Mouse (Mus musculus): ENCODE data around the gene Fgd5. TPM values are rescaled to one million over a fixed set of nuclear protein-coding genes. Genes with fewer than 3 reads are reported as not detected.
"Not testable (repeated sequence)": the region's sequence is repeated elsewhere in the genome, so short reads cannot be mapped to it uniquely, and the experiment has no call there.

The Fgd5 gene
- polyA plus RNA-seq, 1 experiment, result not detected

DNA sequence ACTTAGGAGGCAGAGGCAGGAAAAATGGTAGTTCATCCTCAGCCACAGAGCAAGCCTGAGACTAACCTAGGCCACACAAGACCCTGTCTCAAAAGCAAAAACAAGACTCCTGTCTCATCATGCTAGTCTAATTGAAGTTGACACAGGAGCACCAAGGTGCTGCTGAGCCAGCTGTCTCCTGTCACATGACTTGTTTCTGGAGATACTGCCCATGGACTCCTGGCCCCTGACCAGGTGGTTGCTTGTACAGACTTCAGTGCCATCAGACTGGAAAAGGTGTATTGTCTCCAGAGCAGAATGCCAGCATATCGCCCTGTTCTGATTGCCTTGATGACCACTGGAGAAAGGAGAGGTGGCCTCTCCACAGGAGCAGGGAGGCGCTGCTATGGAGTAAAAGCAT lies 102.1 kb downstream of the Fgd5 start:
- Histone ChIP-seq H3K79me2 (ENCODE audit: control insufficient read depth, insufficient read depth) (no peaks in the 10 kb centered on the region), H3K4me2 (ENCODE audit: low read depth) (no peak overlapping the region), H3K36me3 (ENCODE audit: control insufficient read depth, insufficient read depth) (no peaks in the 10 kb centered on the region), H3K27me3 (ENCODE audit: control insufficient read depth, insufficient read depth, insufficient read length) (peaks cover 24% of the 10 kb centered on the region), H3K4me3 (no peak overlapping the region), H3ac (ENCODE audit: control insufficient read depth, insufficient read length) (no peak overlapping the region)
- TF ChIP-seq REST (IDR thresholded peaks at IDR 0.05; ENCODE audit: insufficient read depth, insufficient read length), result no peak
- no peak for TF ChIP-seq E2F4 (IDR thresholded peaks at IDR 0.05; ENCODE audit: insufficient read depth)
- TF ChIP-seq CEBPB (IDR thresholded peaks at IDR 0.05; ENCODE audit: insufficient read depth, poor library complexity, severe bottlenecking), result no peak
- no peak for TF ChIP-seq POLR2AphosphoS2 (IDR thresholded peaks at IDR 0.05; ENCODE audit: insufficient read length, low read depth)
- TF ChIP-seq SRF (IDR thresholded peaks at IDR 0.05; ENCODE audit: control insufficient read depth, insufficient read length, low read depth), result no peak
- TF ChIP-seq MYOD1 (IDR thresholded peaks at IDR 0.05; ENCODE audit: control insufficient read depth in 1 of 3, insufficient read length in 2 of 3, low read depth in 2 of 3), result no peak
- TF ChIP-seq USF1 (IDR thresholded peaks at IDR 0.05; ENCODE audit: low read depth), result no peak
- TF ChIP-seq TCF12 (IDR thresholded peaks at IDR 0.05; ENCODE audit: insufficient read depth, poor library complexity, severe bottlenecking), result no peak
- no peak for TF ChIP-seq TCF3 (IDR thresholded peaks at IDR 0.05; ENCODE audit: insufficient read length, low read depth)
- no peak for TF ChIP-seq POLR2A (IDR thresholded peaks at IDR 0.05; ENCODE audit: insufficient read length, low read depth)
- TF ChIP-seq MAX (IDR thresholded peaks at IDR 0.05; ENCODE audit: low read depth), result no peak
- TF ChIP-seq MYOG (IDR thresholded peaks at IDR 0.05; ENCODE audit: control insufficient read depth in 1 of 3, insufficient read depth in 1 of 3, insufficient read length in 2 of 3, low read depth in 2 of 3), result no peak

DNA sequence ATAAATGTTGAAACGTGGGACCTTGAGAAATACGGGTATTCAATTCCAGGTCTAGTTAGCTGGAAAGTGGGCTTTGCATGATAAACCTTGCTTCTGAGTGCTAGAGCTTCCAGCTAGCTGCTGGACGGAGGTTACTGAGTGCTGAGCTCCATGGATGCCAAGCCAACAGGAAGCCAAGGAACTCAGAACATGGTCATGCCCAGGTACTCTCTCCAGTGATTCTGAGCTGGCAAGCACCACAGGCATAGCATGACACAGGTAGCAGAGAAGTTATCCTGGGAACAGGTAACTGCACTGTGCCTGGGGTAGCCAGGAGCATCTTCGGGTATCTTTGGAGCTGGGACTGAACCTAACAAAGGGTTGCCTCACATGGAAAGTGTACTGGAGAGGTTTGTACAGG lies 104.1 kb downstream of the Fgd5 start:
- TF ChIP-seq MYOG (IDR thresholded peaks at IDR 0.05; ENCODE audit: control insufficient read depth in 1 of 3, insufficient read depth in 1 of 3, insufficient read length in 2 of 3, low read depth in 2 of 3), result no peak
- no peak for TF ChIP-seq USF1 (IDR thresholded peaks at IDR 0.05; ENCODE audit: low read depth)
- no peak for TF ChIP-seq MAX (IDR thresholded peaks at IDR 0.05; ENCODE audit: low read depth)
- no peak for TF ChIP-seq TCF12 (IDR thresholded peaks at IDR 0.05; ENCODE audit: insufficient read depth, poor library complexity, severe bottlenecking)
- TF ChIP-seq POLR2AphosphoS2 (IDR thresholded peaks at IDR 0.05; ENCODE audit: insufficient read length, low read depth), result no peak
- no peak for TF ChIP-seq MYOD1 (IDR thresholded peaks at IDR 0.05; ENCODE audit: control insufficient read depth in 1 of 3, insufficient read length in 2 of 3, low read depth in 2 of 3)
- TF ChIP-seq TCF3 (IDR thresholded peaks at IDR 0.05; ENCODE audit: insufficient read length, low read depth), result no peak
- TF ChIP-seq E2F4 (IDR thresholded peaks at IDR 0.05; ENCODE audit: insufficient read depth), result no peak
- TF ChIP-seq SRF (IDR thresholded peaks at IDR 0.05; ENCODE audit: control insufficient read depth, insufficient read length, low read depth), result no peak
- no peak for TF ChIP-seq CEBPB (IDR thresholded peaks at IDR 0.05; ENCODE audit: insufficient read depth, poor library complexity, severe bottlenecking)
- no peak for TF ChIP-seq POLR2A (IDR thresholded peaks at IDR 0.05; ENCODE audit: insufficient read length, low read depth)
- TF ChIP-seq REST (IDR thresholded peaks at IDR 0.05; ENCODE audit: insufficient read depth, insufficient read length), result no peak
- H3K4me2 ChIP-seq (ENCODE audit: low read depth), result no peak overlapping the region
- no peak overlapping the region for H3ac ChIP-seq (ENCODE audit: control insufficient read depth, insufficient read length)
- peaks cover 14% of the 10 kb centered on the region for H3K27me3 ChIP-seq (ENCODE audit: control insufficient read depth, insufficient read depth, insufficient read length)
- no peaks in the 10 kb centered on the region for H3K36me3 ChIP-seq (ENCODE audit: control insufficient read depth, insufficient read depth)
- H3K79me2 ChIP-seq (ENCODE audit: control insufficient read depth, insufficient read depth), result no peaks in the 10 kb centered on the region
- no peak overlapping the region for H3K4me3 ChIP-seq

DNA sequence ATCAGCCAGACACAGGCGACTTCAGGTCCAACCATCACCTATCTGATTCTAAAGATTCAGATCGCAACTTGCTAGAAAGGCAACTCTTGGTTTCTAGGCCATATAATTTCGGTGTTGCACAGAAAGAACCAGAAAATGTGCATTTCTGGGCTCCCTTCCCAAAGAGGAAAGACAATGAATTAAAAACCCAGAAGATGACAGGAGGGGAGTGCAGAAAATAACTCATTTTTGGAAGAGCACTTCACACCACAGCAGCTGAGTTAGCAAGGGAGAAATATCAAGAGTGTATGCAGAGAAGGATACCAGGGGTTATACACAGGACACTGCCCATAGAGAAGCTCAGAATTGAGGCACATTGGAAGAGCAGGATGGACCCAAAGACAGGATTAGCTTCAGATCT lies 106.3 kb downstream of the Fgd5 start:
- Histone ChIP-seq H3K4me2 (ENCODE audit: low read depth) (no peak overlapping the region), H3K79me2 (ENCODE audit: control insufficient read depth, insufficient read depth) (no peaks in the 10 kb centered on the region), H3K36me3 (ENCODE audit: control insufficient read depth, insufficient read depth) (no peaks in the 10 kb centered on the region), H3K4me3 (no peak overlapping the region), H3ac (ENCODE audit: control insufficient read depth, insufficient read length) (no peak overlapping the region), H3K27me3 (ENCODE audit: control insufficient read depth, insufficient read depth, insufficient read length) (peaks cover 11% of the 10 kb centered on the region)
- TF ChIP-seq E2F4 (IDR thresholded peaks at IDR 0.05; ENCODE audit: insufficient read depth) (no peak), POLR2AphosphoS2 (IDR thresholded peaks at IDR 0.05; ENCODE audit: insufficient read length, low read depth) (no peak), TCF12 (IDR thresholded peaks at IDR 0.05; ENCODE audit: insufficient read depth, poor library complexity, severe bottlenecking) (no peak), REST (IDR thresholded peaks at IDR 0.05; ENCODE audit: insufficient read depth, insufficient read length) (no peak), TCF3 (IDR thresholded peaks at IDR 0.05; ENCODE audit: insufficient read length, low read depth) (no peak), POLR2A (IDR thresholded peaks at IDR 0.05; ENCODE audit: insufficient read length, low read depth) (no peak), MYOG (IDR thresholded peaks at IDR 0.05; ENCODE audit: control insufficient read depth in 1 of 3, insufficient read depth in 1 of 3, insufficient read length in 2 of 3, low read depth in 2 of 3) (no peak), MAX (IDR thresholded peaks at IDR 0.05; ENCODE audit: low read depth) (no peak), SRF (IDR thresholded peaks at IDR 0.05; ENCODE audit: control insufficient read depth, insufficient read length, low read depth) (no peak), MYOD1 (IDR thresholded peaks at IDR 0.05; ENCODE audit: control insufficient read depth in 1 of 3, insufficient read length in 2 of 3, low read depth in 2 of 3) (no peak), USF1 (IDR thresholded peaks at IDR 0.05; ENCODE audit: low read depth) (no peak), CEBPB (IDR thresholded peaks at IDR 0.05; ENCODE audit: insufficient read depth, poor library complexity, severe bottlenecking) (no peak)

DNA sequence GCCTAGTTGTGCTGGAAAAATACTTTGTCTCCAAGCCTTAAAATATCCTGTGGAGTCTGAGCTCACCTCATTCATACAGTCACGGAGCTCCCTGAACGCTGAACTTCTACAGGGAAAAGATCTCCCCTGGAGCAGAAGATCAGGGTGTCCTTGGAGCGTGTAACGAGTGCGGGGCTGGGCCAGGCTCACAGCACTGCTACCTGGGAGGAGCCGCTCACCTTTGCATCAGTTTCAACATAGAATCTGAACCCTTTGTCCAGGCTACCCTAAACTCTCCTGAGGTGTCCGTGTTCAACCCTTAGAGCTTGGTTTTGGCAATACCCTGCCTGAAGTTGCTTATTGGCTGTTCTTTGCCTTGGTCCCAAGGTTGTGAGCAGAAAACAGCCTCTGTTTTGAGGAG lies 110.5 kb downstream of the Fgd5 start:
- H3K36me3 ChIP-seq (ENCODE audit: control insufficient read depth, insufficient read depth); H3K27me3 ChIP-seq (ENCODE audit: control insufficient read depth, insufficient read depth, insufficient read length); H3ac ChIP-seq (ENCODE audit: control insufficient read depth, insufficient read length); H3K4me2 ChIP-seq (ENCODE audit: low read depth); H3K4me3 ChIP-seq: not testable (repeated sequence)
- peaks cover 19% of the 10 kb centered on the region for H3K79me2 ChIP-seq (ENCODE audit: control insufficient read depth, insufficient read depth)

DNA sequence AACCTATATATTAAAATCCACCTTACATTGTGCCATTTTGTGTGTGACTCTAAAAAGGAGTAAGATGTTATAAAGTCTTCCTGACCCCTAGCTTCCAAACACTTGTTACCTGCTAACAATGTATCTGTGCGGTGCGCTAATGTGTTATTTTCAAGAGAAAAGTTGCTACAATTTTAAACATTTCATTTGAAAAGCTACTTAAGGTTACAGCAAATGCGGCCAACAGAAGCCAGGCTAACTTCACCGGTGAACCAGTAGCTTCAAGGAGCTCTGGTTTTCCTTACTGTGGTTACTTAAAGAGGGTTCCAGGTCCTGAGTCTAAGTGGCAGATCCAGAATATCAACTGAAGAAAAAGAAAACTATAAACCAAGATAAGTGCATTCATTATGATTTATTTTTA lies 111.3 kb downstream of the Fgd5 start:
- Histone ChIP-seq H3ac (ENCODE audit: control insufficient read depth, insufficient read length) (no peak overlapping the region), H3K4me2 (ENCODE audit: low read depth) (no peak overlapping the region), H3K27me3 (ENCODE audit: control insufficient read depth, insufficient read depth, insufficient read length) (no peaks in the 10 kb centered on the region), H3K4me3 (peak overlapping the region; percentile 58), H3K36me3 (ENCODE audit: control insufficient read depth, insufficient read depth) (no peaks in the 10 kb centered on the region), H3K79me2 (ENCODE audit: control insufficient read depth, insufficient read depth) (peaks cover 27% of the 10 kb centered on the region)
- TF ChIP-seq MYOG (IDR thresholded peaks at IDR 0.05; ENCODE audit: control insufficient read depth in 1 of 3, insufficient read depth in 1 of 3, insufficient read length in 2 of 3, low read depth in 2 of 3) (no peak), POLR2A (IDR thresholded peaks at IDR 0.05; ENCODE audit: insufficient read length, low read depth) (no peak), POLR2AphosphoS2 (IDR thresholded peaks at IDR 0.05; ENCODE audit: insufficient read length, low read depth) (no peak), CEBPB (IDR thresholded peaks at IDR 0.05; ENCODE audit: insufficient read depth, poor library complexity, severe bottlenecking) (no peak), MYOD1 (IDR thresholded peaks at IDR 0.05; ENCODE audit: control insufficient read depth in 1 of 3, insufficient read length in 2 of 3, low read depth in 2 of 3) (no peak), MAX (IDR thresholded peaks at IDR 0.05; ENCODE audit: low read depth) (no peak), REST (IDR thresholded peaks at IDR 0.05; ENCODE audit: insufficient read depth, insufficient read length) (no peak), TCF12 (IDR thresholded peaks at IDR 0.05; ENCODE audit: insufficient read depth, poor library complexity, severe bottlenecking) (no peak), SRF (IDR thresholded peaks at IDR 0.05; ENCODE audit: control insufficient read depth, insufficient read length, low read depth) (no peak), TCF3 (IDR thresholded peaks at IDR 0.05; ENCODE audit: insufficient read length, low read depth) (no peak), USF1 (IDR thresholded peaks at IDR 0.05; ENCODE audit: low read depth) (no peak), E2F4 (IDR thresholded peaks at IDR 0.05; ENCODE audit: insufficient read depth) (no peak)
